Mouse (Mus musculus) MEL (cell line): ENCODE data around the gene Myo18a. TPM values are rescaled to one million over a fixed set of nuclear protein-coding genes. Genes with fewer than 3 reads are reported as not detected.

ENCODE experiments used
- DNase-seq: peaks from one replicate; pipeline ENCODE4 v3.0.0; 2011; ENCODE audit warnings: low read depth, low spot score
- H3K27ac ChIP-seq: 2 replicates; pipeline ENCODE4 v1.5.1; 2012; ENCODE audit warnings: low read depth, mild to moderate bottlenecking, control low read depth, low read length, moderate library complexity; ENCODE audit not compliant: control insufficient read depth
- H3K27me3 ChIP-seq, 2 experiments: fragments of 150-350 bp in 1 of 2; sonication (generic) in 1 of 2; 2 replicates each; pipeline ENCODE4 v1.6.1; 2012; ENCODE audit warnings: low read length in 2 of 2, mild to moderate bottlenecking in 2 of 2, improper control_type of control experiment in 1 of 2, moderate library complexity in 1 of 2; ENCODE audit not compliant: insufficient read depth in 2 of 2, control insufficient read depth in 1 of 2
- H3K36me3 ChIP-seq, 2 experiments: 2 replicates each; pipeline ENCODE4 v1.6.1; 2012 to 2014; ENCODE audit warnings: low read length in 2 of 2, improper control_type of control experiment in 1 of 2, inconsistent platforms in 1 of 2, mild to moderate bottlenecking in 1 of 2; ENCODE audit not compliant: insufficient read depth in 2 of 2, control insufficient read depth in 1 of 2
- H3K4me1 ChIP-seq, 2 experiments: fragments of 150-350 bp in 1 of 2; sonication (generic) in 1 of 2; 2 replicates each; pipeline ENCODE4 v1.6.1; 2012; ENCODE audit warnings: low read length in 2 of 2, improper control_type of control experiment in 1 of 2, mild to moderate bottlenecking in 1 of 2; ENCODE audit not compliant: insufficient read depth in 2 of 2, control insufficient read depth in 1 of 2
- H3K4me3 ChIP-seq, 2 experiments: fragments of 150-350 bp in 1 of 2; sonication (generic) in 1 of 2; 2 replicates each; pipeline ENCODE4 v1.5.1; 2012; ENCODE audit warnings: low read depth in 2 of 2, low read length in 2 of 2, mild to moderate bottlenecking in 2 of 2, moderate library complexity in 2 of 2, control low read depth in 1 of 2, improper control_type of control experiment in 1 of 2; ENCODE audit not compliant: control insufficient read depth in 1 of 2, insufficient read depth in 1 of 2
- H3K79me2 ChIP-seq: 2 replicates; pipeline ENCODE4 v1.6.1; 2012; ENCODE audit warnings: mild to moderate bottlenecking, low read length, moderate library complexity; ENCODE audit not compliant: control insufficient read depth, poor library complexity, insufficient read depth
- H3K9ac ChIP-seq: 2 replicates; pipeline ENCODE4 v1.6.1; 2012; ENCODE audit warnings: low read depth, mild to moderate bottlenecking, control low read depth, low read length, moderate library complexity; ENCODE audit not compliant: control insufficient read depth, poor library complexity, severe bottlenecking
- H3K9me3 ChIP-seq: fragments of 150-350 bp; sonication (generic); replicated peaks from 2 replicates; pipeline ENCODE4 v1.6.1; 2012; ENCODE audit warnings: mild to moderate bottlenecking, low read length, improper control_type of control experiment, moderate library complexity; ENCODE audit not compliant: insufficient read depth
- CHD2 ChIP-seq: IDR thresholded peaks from 2 replicates; pipeline ENCODE4 v1.6.1; 2011; ENCODE audit warnings: low read length, improper control_type of control experiment
- EP300 ChIP-seq, 2 experiments: IDR thresholded peaks; 2 replicates each; pipeline ENCODE4 v1.6.1; 2011; ENCODE audit warnings: improper control_type of control experiment in 2 of 2, low read length in 2 of 2, low read depth in 1 of 2, mild to moderate bottlenecking in 1 of 2
- KAT2A ChIP-seq: conservative IDR thresholded peaks from 2 replicates; pipeline ENCODE4 v1.6.1; 2012; ENCODE audit warnings: low read depth, low read length, improper control_type of control experiment, inconsistent platforms
- MXI1 ChIP-seq: IDR thresholded peaks from 2 replicates; pipeline ENCODE4 v1.6.1; 2011; ENCODE audit warnings: mild to moderate bottlenecking, low read depth, low read length, improper control_type of control experiment
- NELFE ChIP-seq: IDR thresholded peaks from 2 replicates; pipeline ENCODE4 v1.6.1; 2011; ENCODE audit warnings: low read depth, low read length, improper control_type of control experiment
- NRF1 ChIP-seq: IDR thresholded peaks from 2 replicates; pipeline ENCODE4 v1.6.1; 2014; ENCODE audit warnings: low read depth, mild to moderate bottlenecking, inconsistent platforms, low read length, improper control_type of control experiment, moderate library complexity; ENCODE audit not compliant: poor library complexity, insufficient read depth, severe bottlenecking
- POLR2A ChIP-seq, 2 experiments: IDR thresholded peaks; 2 replicates each; pipeline ENCODE4 v1.6.1; 2011 to 2012; ENCODE audit warnings: low read length in 2 of 2, mild to moderate bottlenecking in 2 of 2, control low read depth in 1 of 2, improper control_type of control experiment in 1 of 2, low read depth in 1 of 2, moderate library complexity in 1 of 2; ENCODE audit not compliant: control insufficient read depth in 1 of 2, insufficient read depth in 1 of 2, poor library complexity in 1 of 2
- POLR2AphosphoS2 ChIP-seq: IDR thresholded peaks from 2 replicates; pipeline ENCODE4 v1.6.1; 2011; ENCODE audit warnings: low read length, improper control_type of control experiment
- POLR2AphosphoS5 ChIP-seq: IDR thresholded peaks from 2 replicates; pipeline ENCODE4 v1.6.1; 2012; ENCODE audit warnings: low read depth, borderline replicate concordance, mild to moderate bottlenecking, inconsistent platforms, low read length, moderate library complexity, mixed read lengths
- RAD21 ChIP-seq: IDR thresholded peaks from 2 replicates; pipeline ENCODE4 v1.6.1; 2011; ENCODE audit warnings: mild to moderate bottlenecking, low read depth, low read length, improper control_type of control experiment
- RCOR1 ChIP-seq: IDR thresholded peaks from 2 replicates; pipeline ENCODE4 v1.6.1; 2012; ENCODE audit warnings: low read depth, mild to moderate bottlenecking, inconsistent platforms, low read length, improper control_type of control experiment
- SIN3A ChIP-seq: IDR thresholded peaks from 2 replicates; pipeline ENCODE4 v1.6.1; 2012; ENCODE audit warnings: low read length, improper control_type of control experiment, inconsistent platforms
- SMC3 ChIP-seq: IDR thresholded peaks from 2 replicates; pipeline ENCODE4 v1.6.1; 2011; ENCODE audit warnings: low read depth, low read length, improper control_type of control experiment
- TAL1 ChIP-seq: IDR thresholded peaks from 2 replicates; pipeline ENCODE4 v1.6.1; 2012; ENCODE audit warnings: mild to moderate bottlenecking, inconsistent platforms, low read length, moderate library complexity, mixed read lengths
- TBP ChIP-seq: IDR thresholded peaks from 2 replicates; pipeline ENCODE4 v1.8.0; 2011; ENCODE audit warnings: low read depth, low read length, improper control_type of control experiment
- USF1 ChIP-seq: IDR thresholded peaks from 2 replicates; pipeline ENCODE4 v1.6.1; 2014; ENCODE audit warnings: low read depth, mild to moderate bottlenecking, inconsistent platforms, low read length, improper control_type of control experiment, moderate library complexity
- ZMIZ1 ChIP-seq: IDR thresholded peaks from 2 replicates; pipeline ENCODE4 v1.6.1; 2012; ENCODE audit warnings: low read depth, mild to moderate bottlenecking, inconsistent platforms, low read length, improper control_type of control experiment, moderate library complexity
- polyA plus RNA-seq, 2 experiments: library from polyadenylated mRNA; stranded (reverse) in 1 of 2; unstranded in 1 of 2; fragments of >175 nt in 1 of 2; fragments of >200 nt in 1 of 2; gene quantifications; 2 replicates each; pipeline versions ENCODE4 v1.2.1 to v1.2.4; 2012; ENCODE audit warnings: low replicate concordance in 2 of 2, low read depth in 1 of 2; ENCODE audit not compliant: insufficient read length in 2 of 2, insufficient read depth in 1 of 2, missing spikeins in 1 of 2
- total RNA-seq: library from RNA; depleted of rRNA; stranded (reverse); fragments of 300-350 nt; gene quantifications from 2 replicates; pipeline ENCODE4 v1.2.3, GENCODE M21; 2012

Myo18a gene
- total and polyA plus RNA-seq, 3 experiments, result 13.1 to 18.0 TPM; not detected in 1

- no peak overlapping the region for H3K9ac ChIP-seq
- no peaks in the 10 kb centered on the region for H3K79me2 ChIP-seq
- H3K4me1 ChIP-seq, result peaks cover 10 to 14% of the 10 kb centered on the region in 2 experiments
- no peak for DNase-seq
- peaks cover 0 to 11% of the 10 kb centered on the region in 2 experiments; a peak in 2 of 4 replicates for H3K36me3 ChIP-seq
- H3K4me3 ChIP-seq, result no peak overlapping the region
- H3K9me3 ChIP-seq, result no peaks in the 10 kb centered on the region
- TF ChIP-seq NELFE (no peak), RCOR1 (no peak), SMC3 (no peak), CHD2 (no peak), TBP (no peak), KAT2A (no peak), RAD21 (no peak), MXI1 (no peak), POLR2A (IDR thresholded peaks at IDR 0.05; ENCODE audit: control insufficient read depth in 1 of 2, insufficient read depth in 1 of 2, low read depth in 1 of 2, low read length in 2 of 2, poor library complexity in 1 of 2) (no peak), POLR2AphosphoS2 (no peak), TAL1 (no peak), SIN3A (no peak), ZMIZ1 (no peak)
- H3K27me3 ChIP-seq, result no peaks in the 10 kb centered on the region
- no peak overlapping the region for H3K27ac ChIP-seq
Observed at GRCm38 (mm10) chr11:77769496-77769895, 6.5 kb downstream of the Myo18a start.

GRCm38 (mm10) chr11:77770346-77770745 lies 7.3 kb downstream of the Myo18a start:
- Histone ChIP-seq H3K27ac (no peak overlapping the region), H3K27me3 (no peaks in the 10 kb centered on the region), H3K9ac (no peak overlapping the region), H3K4me3 (no peak overlapping the region), H3K36me3 (peaks cover 0 to 11% of the 10 kb centered on the region in 2 experiments; a peak in 2 of 4 replicates), H3K4me1 (peaks cover 10 to 14% of the 10 kb centered on the region in 2 experiments), H3K79me2 (no peaks in the 10 kb centered on the region), H3K9me3 (no peaks in the 10 kb centered on the region)
- no peak for DNase-seq
- no peak for TF ChIP-seq USF1
- no peak for TF ChIP-seq EP300 (IDR thresholded peaks at IDR 0.05; ENCODE audit: low read depth in 1 of 2, low read length in 2 of 2)
- no peak for TF ChIP-seq SMC3
- TF ChIP-seq POLR2AphosphoS5, result no peak
- TF ChIP-seq NRF1, result no peak
